In genomic region chr11:100571202-100571567, GRCm38 (mm10) we compare ENCODE assay signal across 8 mouse cellular contexts. TPM values are rescaled to one million over a fixed set of nuclear protein-coding genes. Genes with fewer than 3 reads are reported as not detected.
DNase-seq lines count a peak whose midpoint lies in the region; ATAC-seq and TF ChIP-seq lines count a peak whose summit lies in the region.

No protein-coding gene starts in this region.

- H3K36me3 ChIP-seq in kidney, adult 2 months (ENCODE audit: control insufficient read depth, insufficient read depth, low read length), result no peaks in the 10 kb centered on the region
- no peaks in the 10 kb centered on the region for H3K36me3 ChIP-seq in forebrain, embryonic 12.5 days (replicated peaks)
- no peaks in the 10 kb centered on the region for H3K36me3 ChIP-seq in hindbrain, embryonic 16.5 days (ENCODE audit: control insufficient read depth, insufficient read depth, low read length)
- H3K36me3 ChIP-seq in macrophage (ENCODE audit: inconsistent target), result no peaks in the 10 kb centered on the region
- no peaks in the 10 kb centered on the region for H3K36me3 ChIP-seq in stomach, embryonic 16.5 days (ENCODE audit: control insufficient read depth, insufficient read depth, low read length)

- 8% methylated on average over 16 of the region's 16 CpGs for WGBS in kidney, adult 2 months
- WGBS in forebrain, embryonic 12.5 days, result 10% methylated on average over 16 of the region's 16 CpGs
- WGBS in hindbrain, embryonic 16.5 days, result 8% methylated on average over 16 of the region's 16 CpGs
- 7% methylated on average over 16 of the region's 16 CpGs for WGBS in macrophage (ENCODE audit: missing documents)
- WGBS in stomach, embryonic 16.5 days, result 8% methylated on average over 16 of the region's 16 CpGs

- no peak overlapping the region for H3K9ac ChIP-seq in forebrain, embryonic 12.5 days
- H3K9ac ChIP-seq in hindbrain, embryonic 16.5 days (ENCODE audit: low read depth, low read length), result peak overlapping the region; percentile 57
- H3K9ac ChIP-seq in stomach, embryonic 16.5 days (ENCODE audit: low read length), result peak overlapping the region; percentile 54

- H3K4me2 ChIP-seq in forebrain, embryonic 12.5 days, result peak overlapping the region; percentile 48
- peak overlapping the region; percentile 46 for H3K4me2 ChIP-seq in hindbrain, embryonic 16.5 days (ENCODE audit: low read length)
- H3K4me2 ChIP-seq in stomach, embryonic 16.5 days (ENCODE audit: low read depth, low read length), result peak overlapping the region; percentile 44

- TF ChIP-seq CTCF in kidney, adult 2 months (conservative IDR thresholded peaks at IDR 0.05; ENCODE audit: insufficient read depth, insufficient read length, low read depth, low read length), result no peak

- peak overlapping the region; percentile 30 for H3K4me3 ChIP-seq in kidney, adult 2 months (ENCODE audit: insufficient read depth, low read depth, low read length)
- H3K4me3 ChIP-seq in forebrain, embryonic 12.5 days (replicated peaks), result peak overlapping the region; percentile 14
- peak overlapping the region; percentile 25 for H3K4me3 ChIP-seq in hindbrain, embryonic 16.5 days (ENCODE audit: low read length)
- peak overlapping the region; percentile 21 for H3K4me3 ChIP-seq in macrophage (ENCODE audit: inconsistent target)
- H3K4me3 ChIP-seq in stomach, embryonic 16.5 days (replicated peaks; ENCODE audit: low read length), result peak overlapping the region; percentile 10; the same call in 1 of the 2 replicates

- TF ChIP-seq POLR2A in kidney, adult 2 months (IDR thresholded peaks at IDR 0.05; ENCODE audit: low read depth, low read length), result no peak

- H3K27ac ChIP-seq in kidney, adult 2 months (ENCODE audit: insufficient read depth, low read depth, low read length), result no peak overlapping the region
- H3K27ac ChIP-seq in forebrain, embryonic 12.5 days, result no peak overlapping the region
- H3K27ac ChIP-seq in hindbrain, embryonic 16.5 days (ENCODE audit: low read depth, low read length), result no peak overlapping the region
- H3K27ac ChIP-seq in macrophage, result peak overlapping the region; percentile 70
- no peak overlapping the region for H3K27ac ChIP-seq in stomach, embryonic 16.5 days (ENCODE audit: low read length)

- H3K4me1 ChIP-seq in kidney, adult 2 months (ENCODE audit: control insufficient read depth, insufficient read depth, low read length), result peaks cover 10% of the 10 kb centered on the region; the same call in 1 of the 2 replicates
- peaks cover 27% of the 10 kb centered on the region for H3K4me1 ChIP-seq in forebrain, embryonic 12.5 days
- H3K4me1 ChIP-seq in hindbrain, embryonic 16.5 days (ENCODE audit: control insufficient read depth, insufficient read depth, low read depth, low read length), result peaks cover 16% of the 10 kb centered on the region
- H3K4me1 ChIP-seq in stomach, embryonic 16.5 days (ENCODE audit: control insufficient read depth, insufficient read depth, low read length), result peaks cover 12% of the 10 kb centered on the region

- H3K79me2 ChIP-seq in macrophage (ENCODE audit: inconsistent target), result peaks cover 12% of the 10 kb centered on the region; the same call in 1 of the 2 replicates

- H3K27me3 ChIP-seq in kidney, adult 2 months (replicated peaks; ENCODE audit: control insufficient read depth, insufficient read depth, low read length), result no peaks in the 10 kb centered on the region
- H3K27me3 ChIP-seq in forebrain, embryonic 12.5 days, result peaks cover 23% of the 10 kb centered on the region
- no peaks in the 10 kb centered on the region; the same call in 1 of the 2 replicates for H3K27me3 ChIP-seq in hindbrain, embryonic 16.5 days (replicated peaks; ENCODE audit: control insufficient read depth, insufficient read depth, low read length)
- no peaks in the 10 kb centered on the region for H3K27me3 ChIP-seq in stomach, embryonic 16.5 days (ENCODE audit: control insufficient read depth, insufficient read depth, low read length)

- no peak for ATAC-seq in forebrain, embryonic 12.5 days (ENCODE audit: low FRiP score)
- peak; percentile 41 for ATAC-seq in hindbrain, embryonic 16.5 days
- ATAC-seq in stomach, embryonic 16.5 days (ENCODE audit: insufficient read depth, low FRiP score), result no peak

- no peak for DNase-seq in kidney, adult 2 months
- no peak for DNase-seq in kidney, adult 18-20 months
- DNase-seq in brain, adult 2 months (ENCODE audit: low read depth, low spot score), result peak; percentile 88
- DNase-seq in kidney, postnatal 10 days, result no peak

- H3K9me3 ChIP-seq in forebrain, embryonic 12.5 days, result no peaks in the 10 kb centered on the region
- no peaks in the 10 kb centered on the region for H3K9me3 ChIP-seq in hindbrain, embryonic 16.5 days (ENCODE audit: control insufficient read depth, low read length)
- H3K9me3 ChIP-seq in stomach, embryonic 16.5 days (replicated peaks; ENCODE audit: control insufficient read depth, low read length), result no peaks in the 10 kb centered on the region

RNA-seq across cellular contexts. Expression of gene Cnp, which starts 3.5 kb away (rescaled TPM):
- 10.5 and 13.5 TPM in 2 replicates for polyA plus RNA-seq in kidney, adult 2 months (2012; rRNA removed)
- polyA plus RNA-seq in forebrain, embryonic 12.5 days (2016; fragmentation: Nextera tagmentation; extraction: Ambion mirVana), result 19.4 and 23.4 TPM in 2 replicates
- polyA plus RNA-seq in hindbrain, embryonic 16.5 days (2015; fragmentation: Nextera tagmentation; extraction: Ambion mirVana), result 72.6 and 85.0 TPM in 2 replicates
- 10 to 100 TPM in 5 of 26 experiments, 1 to 10 TPM in 19, under 1 TPM in 2; 0.87 to 13.2 (median 4.0) TPM for total RNA-seq in macrophage (2018; cell fraction: chromatin; rRNA removed)
- 100 to 1,000 TPM in 1 of 26 experiments, 10 to 100 TPM in 25; 28.5 to 108 (median 51.6) TPM for total RNA-seq in macrophage (2018; cell fraction: cytosol; rRNA removed)
- total RNA-seq in macrophage (2018; cell fraction: nucleus; rRNA removed), result 10 to 100 TPM in 22 of 26 experiments, 1 to 10 TPM in 4; 6.2 to 65.2 (median 21.2) TPM
- 26.5 to 58.0 TPM (median 47.3 TPM) in 3 replicates for polyA plus RNA-seq in macrophage (2018)
- polyA plus RNA-seq in stomach, embryonic 16.5 days (2015; fragmentation: Nextera tagmentation; extraction: Ambion mirVana), result 38.9 and 40.6 TPM in 2 replicates

RNA-seq across cellular contexts. Expression of gene Ttc25, which starts 25.8 kb away (rescaled TPM):
- polyA plus RNA-seq in kidney, adult 2 months (2012; rRNA removed), result 0.84 and 1.4 TPM in 2 replicates
- polyA plus RNA-seq in forebrain, embryonic 12.5 days (2016; fragmentation: Nextera tagmentation; extraction: Ambion mirVana), result 2.1 and 2.6 TPM in 2 replicates
- 2.2 and 2.5 TPM in 2 replicates for polyA plus RNA-seq in hindbrain, embryonic 16.5 days (2015; fragmentation: Nextera tagmentation; extraction: Ambion mirVana)
- 1 to 10 TPM in 4 of 26 experiments, under 1 TPM in 17, not detected in 5; 0.16 to 1.4 (median 0.55) TPM for total RNA-seq in macrophage (2018; cell fraction: chromatin; rRNA removed)
- under 1 TPM in 25 of 26 experiments, not detected in 1; 0.03 to 0.20 (median 0.10) TPM for total RNA-seq in macrophage (2018; cell fraction: cytosol; rRNA removed)
- 1 to 10 TPM in 6 of 26 experiments, under 1 TPM in 18, not detected in 2; 0.28 to 1.4 (median 0.68) TPM for total RNA-seq in macrophage (2018; cell fraction: nucleus; rRNA removed)
- 0.11 to 0.12 TPM in 2 of 3 replicates, not detected in the other for polyA plus RNA-seq in macrophage (2018)
- polyA plus RNA-seq in stomach, embryonic 16.5 days (2015; fragmentation: Nextera tagmentation; extraction: Ambion mirVana), result 0.40 and 0.60 TPM in 2 replicates

RNA-seq across cellular contexts. Expression of gene Acly, which starts 43.4 kb away (rescaled TPM):
- polyA plus RNA-seq in kidney, adult 2 months (2012; rRNA removed), result 181 and 191 TPM in 2 replicates
- polyA plus RNA-seq in forebrain, embryonic 12.5 days (2016; fragmentation: Nextera tagmentation; extraction: Ambion mirVana), result 320 and 356 TPM in 2 replicates
- 215 and 253 TPM in 2 replicates for polyA plus RNA-seq in hindbrain, embryonic 16.5 days (2015; fragmentation: Nextera tagmentation; extraction: Ambion mirVana)
- total RNA-seq in macrophage (2018; cell fraction: chromatin; rRNA removed), result 100 to 1,000 TPM in 17 of 26 experiments, 10 to 100 TPM in 9; 46.4 to 178 (median 118) TPM
- 100 to 1,000 TPM in 7 of 26 experiments, 10 to 100 TPM in 19; 65.0 to 112 (median 90.5) TPM for total RNA-seq in macrophage (2018; cell fraction: cytosol; rRNA removed)
- total RNA-seq in macrophage (2018; cell fraction: nucleus; rRNA removed), result 100 to 1,000 TPM in 3 of 26 experiments, 10 to 100 TPM in 23; 46.9 to 156 (median 84.4) TPM
- polyA plus RNA-seq in macrophage (2018), result 70.4 to 111 TPM (median 89.5 TPM) in 3 replicates
- 178 and 192 TPM in 2 replicates for polyA plus RNA-seq in stomach, embryonic 16.5 days (2015; fragmentation: Nextera tagmentation; extraction: Ambion mirVana)

RNA-seq across cellular contexts. Expression of gene Nkiras2, which starts 47.9 kb away (rescaled TPM):
- 60.5 and 63.1 TPM in 2 replicates for polyA plus RNA-seq in kidney, adult 2 months (2012; rRNA removed)
- 87.1 and 90.2 TPM in 2 replicates for polyA plus RNA-seq in forebrain, embryonic 12.5 days (2016; fragmentation: Nextera tagmentation; extraction: Ambion mirVana)
- 99.1 and 103 TPM in 2 replicates for polyA plus RNA-seq in hindbrain, embryonic 16.5 days (2015; fragmentation: Nextera tagmentation; extraction: Ambion mirVana)
- total RNA-seq in macrophage (2018; cell fraction: chromatin; rRNA removed), result 10 to 100 TPM in 22 of 26 experiments, 1 to 10 TPM in 4; 4.4 to 64.4 (median 24.7) TPM
- 10 to 100 TPM; 33.0 to 70.9 (median 60.9) TPM for total RNA-seq in macrophage (2018; cell fraction: cytosol; rRNA removed)
- total RNA-seq in macrophage (2018; cell fraction: nucleus; rRNA removed), result 10 to 100 TPM; 11.7 to 72.5 (median 38.1) TPM
- polyA plus RNA-seq in macrophage (2018), result 44.7 to 60.7 TPM (median 47.9 TPM) in 3 replicates
- 60.7 and 67.1 TPM in 2 replicates for polyA plus RNA-seq in stomach, embryonic 16.5 days (2015; fragmentation: Nextera tagmentation; extraction: Ambion mirVana)

RNA-seq across cellular contexts. Expression of gene Dnajc7, which starts 48.8 kb away (rescaled TPM):
- polyA plus RNA-seq in kidney, adult 2 months (2012; rRNA removed), result 30.0 and 45.6 TPM in 2 replicates
- 299 and 310 TPM in 2 replicates for polyA plus RNA-seq in forebrain, embryonic 12.5 days (2016; fragmentation: Nextera tagmentation; extraction: Ambion mirVana)
- 290 and 293 TPM in 2 replicates for polyA plus RNA-seq in hindbrain, embryonic 16.5 days (2015; fragmentation: Nextera tagmentation; extraction: Ambion mirVana)
- 100 to 1,000 TPM; 165 to 694 (median 511) TPM for total RNA-seq in macrophage (2018; cell fraction: chromatin; rRNA removed)
- 100 to 1,000 TPM in 20 of 26 experiments, 10 to 100 TPM in 6; 82.7 to 154 (median 113) TPM for total RNA-seq in macrophage (2018; cell fraction: cytosol; rRNA removed)
- total RNA-seq in macrophage (2018; cell fraction: nucleus; rRNA removed), result 100 to 1,000 TPM; 124 to 407 (median 282) TPM
- polyA plus RNA-seq in macrophage (2018), result 134 to 172 TPM (median 137 TPM) in 3 replicates
- 209 and 214 TPM in 2 replicates for polyA plus RNA-seq in stomach, embryonic 16.5 days (2015; fragmentation: Nextera tagmentation; extraction: Ambion mirVana)
